Mouse (Mus musculus): Measurements from ENCODE around the gene Upf3a.
"Not testable (repeated sequence)": the region's sequence is repeated elsewhere in the genome, so short reads cannot be mapped to it uniquely, and the experiment has no call there.

Gene Upf3a

DNA sequence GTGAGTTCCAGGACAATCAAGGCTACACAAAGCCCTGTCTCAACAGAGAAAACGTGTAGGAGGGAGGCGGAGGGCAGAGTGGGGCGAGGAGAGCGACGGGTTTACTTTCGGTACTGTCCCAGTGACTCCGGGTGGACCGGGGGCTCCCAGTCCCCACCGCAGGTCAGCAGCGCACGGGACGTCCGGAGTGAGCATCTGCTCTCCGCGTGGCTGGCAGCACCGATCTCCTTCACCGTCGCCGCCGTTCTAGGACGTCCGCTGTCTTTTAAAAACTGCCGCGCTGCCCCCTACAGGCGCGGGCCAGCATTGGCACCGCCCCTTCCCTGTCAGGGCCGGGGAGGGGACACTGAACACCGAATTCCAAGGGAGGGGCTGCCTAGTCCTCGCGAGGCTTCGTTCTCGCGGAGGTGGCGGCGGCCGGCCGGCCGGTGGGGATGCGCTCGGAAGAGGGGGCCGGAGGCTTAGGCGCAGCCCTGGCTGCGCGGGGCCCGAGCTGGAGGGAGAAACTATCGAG, at the start of gene Upf3a:
Upf3a (plus strand) TSS at position 366 of the 514 bp plus-strand sequence.
- DNase-seq (ENCODE audit: low spot score), result peak; percentile 93

- DNase-seq (ENCODE audit: low spot score), result peak; percentile 36
These were observed 45.1 kb upstream of the Upf3a start for GRCm38 (mm10) chr8:13740323-13740770.

GRCm38 (mm10) chr8:13740817-13741613, 44.4 kb upstream of the Upf3a start:
- no peak for DNase-seq (ENCODE audit: low spot score)

DNA sequence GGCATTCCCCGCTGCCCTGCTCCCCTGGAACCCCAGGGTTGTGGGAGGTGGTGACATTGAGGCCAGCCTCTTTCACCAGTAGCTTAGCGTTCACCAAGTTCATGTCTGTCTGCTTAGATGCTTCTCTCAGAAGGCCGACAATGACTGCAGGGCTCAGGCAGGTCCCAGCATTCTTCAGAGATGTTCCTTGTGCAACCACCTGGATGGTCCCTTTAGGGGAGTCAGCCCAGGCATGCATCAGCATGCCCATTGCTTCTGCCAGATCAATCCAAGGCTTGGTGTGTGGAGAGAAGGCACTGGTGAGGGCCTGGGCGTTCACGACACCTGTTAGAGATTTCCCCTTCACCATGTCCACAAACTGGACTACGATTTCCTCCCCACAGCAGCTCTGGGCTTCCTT, 39.2 kb upstream of the Upf3a start:
- not testable (repeated sequence) for DNase-seq (ENCODE audit: low spot score)

DNA sequence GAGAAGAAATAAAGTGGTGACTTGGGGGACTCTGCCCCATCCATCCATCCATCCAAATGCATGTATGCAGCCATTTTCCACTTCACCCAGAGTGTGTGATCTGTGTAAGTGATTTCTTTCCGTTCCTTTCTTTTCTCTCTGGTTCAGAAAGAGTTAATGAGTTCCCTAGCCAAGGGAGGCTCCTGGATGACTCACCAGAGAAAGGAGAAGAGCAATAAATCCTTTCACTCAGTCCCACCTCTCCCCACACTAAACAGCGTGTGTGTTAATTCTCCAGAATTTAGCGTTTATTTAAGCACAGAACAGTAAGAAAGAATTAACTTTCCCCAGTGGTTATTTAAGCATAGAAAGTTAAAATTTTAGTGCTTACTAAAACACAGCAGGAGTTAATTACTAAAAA, 37.8 kb upstream of the Upf3a start:
- DNase-seq (ENCODE audit: low spot score), result no peak

DNA sequence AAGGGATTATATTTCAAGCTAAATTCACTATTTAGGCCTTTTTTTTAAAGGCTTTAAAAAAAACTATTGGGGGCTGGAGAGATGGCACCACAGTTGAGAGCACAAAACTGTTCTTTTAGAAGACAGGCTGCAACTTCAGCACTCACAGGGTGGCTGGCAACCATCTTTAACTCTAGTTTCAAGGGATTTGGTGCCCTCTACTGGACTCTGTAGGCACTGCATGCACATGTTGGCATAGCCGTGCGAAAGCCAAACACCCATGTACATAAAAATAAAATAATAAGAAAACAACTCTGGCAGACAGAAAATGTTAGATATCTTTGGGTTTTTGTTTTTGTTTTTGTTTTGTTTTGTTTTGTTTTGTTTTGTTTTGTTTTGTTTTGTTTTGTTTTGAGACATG, 31.7 kb upstream of the Upf3a start:
- peak; percentile 77 for DNase-seq (ENCODE audit: low spot score)

GRCm38 (mm10) chr8:13756480-13756879, 28.9 kb upstream of the Upf3a start:
- DNase-seq (ENCODE audit: low spot score), result no peak

DNA sequence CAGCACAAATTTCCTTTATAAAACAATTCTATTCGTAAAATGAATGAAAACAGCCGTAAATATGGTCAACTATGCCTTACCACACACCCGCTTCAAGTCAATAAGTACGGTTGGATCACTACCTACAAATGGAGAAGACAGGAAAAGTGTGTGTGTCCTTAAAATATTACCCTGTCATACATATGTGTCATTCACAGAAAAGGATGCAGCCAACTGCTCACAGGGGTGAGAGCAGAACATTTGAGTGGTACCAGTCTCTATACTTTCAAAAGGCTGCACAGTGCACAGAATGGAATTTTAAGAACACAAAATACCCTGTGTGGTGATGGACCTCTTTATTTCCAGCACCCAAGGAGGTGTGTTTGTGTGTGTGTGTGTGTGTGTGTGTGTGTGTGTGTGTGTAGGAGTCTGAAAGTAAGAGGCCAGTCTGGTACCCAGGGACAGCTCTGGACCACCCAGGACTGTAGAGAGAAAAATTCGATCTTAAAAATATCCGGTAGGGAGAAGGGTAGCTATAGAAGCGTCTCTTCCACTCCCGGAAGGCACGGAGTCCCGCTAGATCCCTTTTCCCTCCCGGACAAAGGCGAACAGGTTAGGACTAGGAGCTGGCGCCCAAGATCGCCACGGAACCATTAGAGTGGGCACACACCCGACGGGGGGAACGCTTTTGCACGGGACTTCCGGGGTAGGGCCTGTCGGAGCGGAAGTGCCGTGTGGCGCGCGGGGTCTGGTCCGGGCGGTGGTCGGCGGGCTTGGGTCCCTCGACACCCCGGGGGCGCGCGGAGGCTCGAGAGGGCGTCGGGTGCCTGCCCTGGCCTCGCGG, 28.2 kb upstream of the Upf3a start, which contains the start of gene Cdc16:
Cdc16 (plus strand) TSS at position 695 of the 823 bp plus-strand sequence.
- DNase-seq (ENCODE audit: low spot score), result peak; percentile 85

- peak; percentile 44 for DNase-seq (ENCODE audit: low spot score)
These were observed 27.3 kb upstream of the Upf3a start for GRCm38 (mm10) chr8:13757805-13758727.

- no peak for DNase-seq (ENCODE audit: low spot score)
These were observed 16.2 kb upstream of the Upf3a start for GRCm38 (mm10) chr8:13769206-13769605.

- no peak for DNase-seq (ENCODE audit: low spot score)
These were observed 4.9 kb upstream of the Upf3a start for GRCm38 (mm10) chr8:13780536-13780935.

DNA sequence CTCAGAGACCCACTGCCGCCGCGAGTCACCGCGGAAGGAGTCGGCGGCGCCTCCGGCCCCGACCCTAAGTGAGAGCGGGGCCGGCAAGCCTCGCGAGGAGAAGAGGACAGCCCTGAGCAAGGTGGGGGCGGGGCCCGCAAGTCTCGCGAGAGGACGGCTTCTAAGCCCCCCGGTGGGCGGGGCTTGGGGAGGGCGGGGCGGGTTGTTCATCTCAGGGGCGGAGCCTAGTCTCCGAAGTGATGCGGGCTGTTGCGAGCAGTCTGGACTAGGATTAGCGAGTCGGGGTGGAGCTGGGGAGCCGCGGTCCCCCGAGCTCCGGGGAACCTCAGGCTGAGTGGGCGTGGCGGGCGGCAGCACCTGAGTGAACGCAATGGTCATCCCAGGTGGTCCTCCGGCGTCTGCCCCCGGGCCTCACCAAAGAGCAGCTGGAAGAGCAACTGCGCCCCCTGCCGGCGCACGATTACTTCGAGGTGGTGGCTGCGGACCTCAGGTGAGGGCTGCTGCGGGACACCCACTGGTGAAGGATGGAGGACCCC, 417 bp downstream of the Upf3a start:
- DNase-seq (ENCODE audit: low spot score), result peak; percentile 94

DNA sequence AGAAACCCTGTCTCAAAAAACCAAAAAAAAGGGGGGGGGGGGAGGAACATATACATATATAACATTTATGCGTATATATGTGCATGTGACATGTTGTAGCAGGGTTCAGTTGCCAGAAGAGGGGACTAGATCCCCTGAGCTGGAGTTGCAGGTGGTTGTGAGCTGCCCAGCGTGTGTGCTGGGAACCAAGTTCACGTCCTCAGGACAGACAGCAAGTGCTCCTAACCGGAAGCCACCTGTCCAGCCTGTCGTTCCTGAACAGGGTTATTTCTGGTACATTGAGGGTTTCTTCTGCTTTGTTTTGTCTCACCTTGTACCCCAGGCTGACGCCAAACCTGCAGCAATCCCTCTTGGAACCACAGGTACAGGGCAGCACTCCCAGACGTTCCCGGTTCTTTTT, 4.2 kb downstream of the Upf3a start:
- no peak for DNase-seq (ENCODE audit: low spot score)

GRCm38 (mm10) chr8:13793097-13793745, 7.8 kb downstream of the Upf3a start:
- no peak for DNase-seq (ENCODE audit: low spot score)

DNA sequence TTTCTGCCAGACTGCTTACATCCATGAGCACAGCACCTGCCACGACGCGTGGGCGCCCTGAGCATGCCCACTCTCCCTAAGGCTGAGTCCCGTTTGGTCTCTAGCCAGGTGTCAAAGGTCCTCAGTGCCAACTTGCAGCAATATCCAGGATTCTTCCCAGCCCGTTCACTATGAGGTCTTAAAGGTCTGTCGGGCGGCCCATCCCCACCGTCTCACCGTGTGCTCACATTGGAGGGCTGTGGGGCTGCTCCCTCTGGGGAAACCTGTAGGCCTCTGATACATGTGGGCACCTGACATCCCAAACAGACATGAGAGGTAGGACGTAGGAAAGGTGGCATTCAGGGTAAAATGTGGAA, 8.3 kb downstream of the Upf3a start:
- DNase-seq (ENCODE audit: low spot score), result no peak

- DNase-seq (ENCODE audit: low spot score), result no peak
These were observed 12.3 kb downstream of the Upf3a start for GRCm38 (mm10) chr8:13797676-13798075.

GRCm38 (mm10) chr8:13799566-13799965, 14.2 kb downstream of the Upf3a start:
- no peak for DNase-seq (ENCODE audit: low spot score)

DNA sequence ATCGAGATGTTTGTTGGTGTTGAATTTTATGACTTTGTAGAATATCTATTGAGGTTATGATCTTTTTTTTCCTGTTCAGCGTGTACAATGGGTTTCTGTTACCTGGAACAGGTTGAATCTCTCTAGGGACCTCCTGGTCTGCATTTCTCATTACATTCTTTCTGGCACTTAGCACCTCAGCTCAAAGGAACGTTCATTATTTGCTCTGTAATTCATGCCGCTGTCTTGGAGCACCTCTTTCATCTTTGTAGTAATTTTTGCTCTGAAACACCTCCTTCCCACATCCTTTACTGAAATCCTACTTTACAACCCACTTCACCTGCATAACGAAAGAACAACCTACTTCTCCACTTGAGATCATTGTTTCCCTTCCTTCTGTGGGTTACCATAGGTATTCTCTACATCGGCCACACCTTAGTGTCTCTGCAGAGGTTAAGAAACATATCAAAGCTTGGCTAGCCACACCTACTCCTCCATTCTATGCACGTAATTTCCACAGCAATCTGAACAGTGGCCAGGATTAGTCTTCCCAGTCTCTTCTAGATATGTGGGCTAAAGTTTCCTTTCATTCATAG, 43.3 kb downstream of the Upf3a start:
- DNase-seq (ENCODE audit: low spot score), result no peak

GRCm38 (mm10) chr8:13838289-13838688, 52.9 kb downstream of the Upf3a start, which contains the start of gene AF366264:
Gene AF366264 (minus strand): TSS chr8:13838389.
- not testable (repeated sequence) for DNase-seq (ENCODE audit: low spot score)

- DNase-seq (ENCODE audit: low spot score), result not testable (repeated sequence)
These were observed 57.9 kb downstream of the Upf3a start for GRCm38 (mm10) chr8:13843286-13843685.
